Mouse (Mus musculus) ES-E14 (cell line): Measurements from ENCODE around the gene Gtdc1.

Experiments used
- CHD2 ChIP-seq: IDR thresholded peaks from 2 replicates; pipeline ENCODE4 v1.6.1; 2014; ENCODE audit warnings: mild to moderate bottlenecking, low read depth, low read length, inconsistent platforms
- ZC3H11A ChIP-seq: IDR thresholded peaks from 2 replicates; pipeline ENCODE4 v1.6.1; 2012; ENCODE audit warnings: low read depth, mild to moderate bottlenecking, inconsistent platforms, low read length, borderline replicate concordance
- ZNF384 ChIP-seq: IDR thresholded peaks from 2 replicates; pipeline ENCODE4 v1.6.1; 2012; ENCODE audit warnings: low read depth, low read length, inconsistent platforms

DNA sequence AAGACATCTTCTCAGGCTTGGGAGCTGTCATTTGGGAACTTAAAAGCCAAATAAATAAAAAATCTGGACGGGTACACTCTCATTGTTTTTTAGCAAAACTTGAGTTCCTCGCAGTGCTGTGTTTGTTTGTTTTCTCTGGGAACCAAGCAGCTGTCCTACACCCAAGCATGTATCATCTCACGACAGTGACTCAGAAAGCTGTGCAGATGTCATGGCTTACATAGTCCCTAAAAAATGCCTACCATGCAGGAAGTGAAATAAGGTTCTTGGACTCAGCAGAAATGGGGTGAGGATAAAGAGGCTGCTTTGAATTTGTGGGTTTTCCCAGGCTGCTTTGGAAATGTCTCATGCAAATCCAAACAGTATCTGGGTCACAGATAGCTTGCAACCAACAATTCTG lies 28.8 kb upstream of the Gtdc1 start:
- TF ChIP-seq CHD2 (no peak), ZC3H11A (no peak), ZNF384 (no peak)
